Mouse (Mus musculus) heart, adult 2 months (tissue): ENCODE results near the gene Rtbdn.

Experiments used
- CTCF ChIP-seq: fragments of 200-600 bp; IDR thresholded peaks from 2 replicates; pipeline ENCODE4 v1.8.1; 2022; ENCODE audit warnings: antibody characterized with exemption, mild to moderate bottlenecking, moderate library complexity
- POLR2A ChIP-seq: fragments of 200-500 bp; IDR thresholded peaks from 2 replicates; pipeline ENCODE4 v1.6.1; 2011; ENCODE audit warnings: mild to moderate bottlenecking, low read depth, low read length, control low read depth; ENCODE audit not compliant: insufficient read depth

GRCm38 (mm10) chr8:84927513-84927912, 19.3 kb upstream of the Rtbdn start:
- no peak for TF ChIP-seq POLR2A
- no peak for TF ChIP-seq CTCF
